Mouse (Mus musculus) liver, embryonic 15.5 days (tissue): ENCODE results near the gene 2810459M11Rik. TPM values are rescaled to one million over a fixed set of nuclear protein-coding genes. Genes with fewer than 3 reads are reported as not detected.
A peak's percentile ranks its signal among the peaks of the same experiment; 100 is the strongest.

ENCODE experiments used
- ATAC-seq: fragments of 200-750 bp; cut with Nextera tagmentation; 2 replicates; pipeline ENCODE4 v1.8.0; 2017; ENCODE audit warnings: moderate number of reproducible peaks, mild to moderate bottlenecking, moderate library complexity; ENCODE audit not compliant: insufficient read depth
- H3K27ac ChIP-seq: fragments of 300-500 bp; sonication (generic); replicated peaks from 2 replicates; pipeline ENCODE4 v1.5.1; 2015; ENCODE audit warnings: mild to moderate bottlenecking, inconsistent platforms
- H3K27me3 ChIP-seq: fragments of 300-500 bp; sonication (generic); 2 replicates; pipeline ENCODE4 v1.6.1; 2015; ENCODE audit warnings: mild to moderate bottlenecking, inconsistent platforms
- H3K36me3 ChIP-seq: fragments of 300-500 bp; sonication (generic); replicated peaks from 2 replicates; pipeline ENCODE4 v1.6.1; 2015; ENCODE audit warnings: moderate library complexity, mild to moderate bottlenecking, inconsistent platforms
- H3K4me1 ChIP-seq: fragments of 300-500 bp; sonication (generic); replicated peaks from 2 replicates; pipeline ENCODE4 v1.6.1; 2015; ENCODE audit warnings: inconsistent platforms
- H3K4me2 ChIP-seq: fragments of 300-500 bp; sonication (generic); 2 replicates; pipeline ENCODE4 v1.6.1; 2015; ENCODE audit warnings: moderate library complexity, mild to moderate bottlenecking, inconsistent platforms
- H3K4me3 ChIP-seq: fragments of 300-500 bp; sonication (generic); replicated peaks from 2 replicates; pipeline ENCODE4 v1.5.1; 2015; ENCODE audit warnings: mild to moderate bottlenecking, inconsistent platforms
- H3K9ac ChIP-seq: fragments of 300-500 bp; sonication (generic); 2 replicates; pipeline ENCODE4 v1.6.1; 2015; ENCODE audit warnings: moderate library complexity, mild to moderate bottlenecking, inconsistent platforms
- H3K9me3 ChIP-seq: fragments of 300-500 bp; sonication (generic); replicated peaks from 2 replicates; pipeline ENCODE4 v1.6.1; 2016; ENCODE audit warnings: inconsistent platforms
- WGBS: fragments of 180-500 bp; shearing (Covaris S2); methylation state at CpG from one replicate; pipeline ENCODE4 v1.1.7; 2015; ENCODE audit warnings: mixed read lengths; ENCODE audit not compliant: insufficient replicate concordance; 5-methylcytosine and 5-hydroxymethylcytosine counted together
- polyA plus RNA-seq: library from polyadenylated mRNA; unstranded; fragments of >200 nt; fragmentation: Nextera tagmentation; extraction: Ambion mirVana; gene quantifications from 2 replicates; pipeline ENCODE4 v1.2.1, GENCODE M21; 2015

Gene 2810459M11Rik
- polyA plus RNA-seq, 1 experiment from 2014 or later: 24.0 TPM

DNA sequence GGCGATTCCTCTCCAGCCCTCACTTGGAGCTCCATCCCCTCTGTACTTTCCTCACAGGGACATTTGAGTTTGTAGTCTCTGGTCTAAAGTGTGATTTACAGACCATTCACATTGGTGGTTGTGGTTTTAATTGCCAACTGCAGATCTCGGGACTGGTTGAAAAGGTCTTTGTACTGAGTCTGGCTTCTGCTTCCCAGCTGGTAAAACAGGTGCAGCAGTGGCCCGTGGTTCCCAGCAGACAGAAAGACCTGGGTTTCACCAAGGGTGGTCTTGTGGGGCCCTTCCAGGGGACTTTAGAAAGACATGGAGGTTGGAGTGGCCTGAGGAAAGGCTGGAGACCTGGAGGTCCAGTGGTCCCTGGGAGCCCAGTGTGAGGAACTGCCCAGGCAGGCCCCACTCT, 9.3 kb downstream of the 2810459M11Rik start:
- ATAC-seq: no peak
- Histone ChIP-seq H3K36me3 (no peaks in the 10 kb centered on the region), H3K4me2 (no peak overlapping the region), H3K27ac (peak overlapping the region; percentile 68), H3K9me3 (no peaks in the 10 kb centered on the region), H3K4me1 (peaks cover 20% of the 10 kb centered on the region), H3K27me3 (no peaks in the 10 kb centered on the region), H3K9ac (no peak overlapping the region), H3K4me3 (no peak overlapping the region)
- 36% methylated on average over 3 of the region's 3 CpGs for WGBS

DNA sequence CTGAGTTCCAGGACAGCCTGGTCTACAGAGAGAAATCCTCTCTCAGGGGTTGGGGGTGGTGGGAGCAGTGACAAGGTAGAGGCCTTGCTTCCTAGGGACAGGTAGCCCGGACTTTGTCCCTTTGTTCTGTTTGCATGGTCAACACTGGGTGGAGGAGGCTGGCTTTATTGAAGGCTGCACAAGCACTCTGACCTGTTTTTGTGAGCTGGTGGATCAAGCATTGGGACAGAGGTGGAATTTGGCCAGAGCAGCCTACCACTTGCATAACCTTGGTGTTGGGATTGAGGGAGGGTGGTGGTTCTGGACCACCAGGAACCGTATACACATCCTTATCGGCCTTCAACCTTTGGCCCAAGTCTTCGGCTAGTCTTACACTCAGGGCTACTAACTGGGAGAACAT, 10.6 kb downstream of the 2810459M11Rik start:
- 67% methylated on average over 4 of the region's 4 CpGs for whole genome bisulfite sequencing
- H3K27ac ChIP-seq: peak overlapping the region; percentile 82
- H3K9me3 ChIP-seq: no peaks in the 10 kb centered on the region
- H3K36me3 ChIP-seq: no peaks in the 10 kb centered on the region
- peak; percentile 81 for ATAC-seq
- no peaks in the 10 kb centered on the region for H3K27me3 ChIP-seq
- no peak overlapping the region; the same call in 1 of the 2 replicates for H3K4me2 ChIP-seq
- no peak overlapping the region for H3K9ac ChIP-seq
- H3K4me1 ChIP-seq: peaks cover 24% of the 10 kb centered on the region
- no peak overlapping the region for H3K4me3 ChIP-seq

DNA sequence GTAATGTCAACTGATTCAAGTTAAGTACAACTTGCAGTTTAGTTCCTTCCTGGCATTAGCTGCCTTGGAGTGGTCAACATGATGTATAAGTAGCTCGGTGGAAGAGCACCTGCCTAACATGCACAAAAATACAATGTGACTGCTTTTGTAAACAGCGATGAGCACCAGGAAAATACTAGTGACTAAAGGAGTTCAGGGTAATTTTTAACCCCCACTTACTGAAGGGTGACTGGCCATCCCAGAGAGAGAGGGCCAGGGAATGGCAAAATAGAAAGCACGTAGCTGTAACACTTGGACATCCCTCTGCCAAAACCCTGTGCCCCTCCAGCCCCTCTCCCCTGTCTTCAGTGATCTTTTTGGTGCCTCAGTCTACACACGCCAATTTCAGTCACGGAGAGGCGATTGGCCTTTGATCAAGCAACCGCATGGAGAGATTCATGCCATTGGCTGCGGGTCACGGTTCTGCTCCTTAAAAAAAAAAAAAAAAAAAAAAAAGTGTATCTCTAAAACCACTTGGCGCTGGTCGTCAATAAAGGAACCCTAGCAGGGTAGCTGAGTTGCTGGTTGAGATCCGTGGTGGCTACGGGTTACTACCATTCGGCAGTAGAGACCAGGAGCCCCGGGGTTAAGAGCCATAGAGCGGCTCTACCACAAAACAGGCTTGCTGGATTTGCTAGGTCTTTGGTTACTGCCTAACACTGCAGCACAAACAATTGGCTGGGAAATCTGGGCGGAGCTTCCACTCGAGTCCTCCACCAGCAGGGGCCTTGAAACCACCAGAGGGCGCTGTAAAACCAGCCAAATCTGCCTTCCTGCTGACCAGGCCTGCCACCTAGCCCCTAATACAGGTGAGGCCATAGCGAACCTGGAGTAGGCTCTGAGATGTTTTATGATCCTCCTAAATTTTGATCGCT, 13.4 kb downstream of the 2810459M11Rik start:
- Histone ChIP-seq H3K27me3 (no peaks in the 10 kb centered on the region), H3K27ac (peak overlapping the region; percentile 54; the same call in 1 of the 2 replicates), H3K9me3 (no peaks in the 10 kb centered on the region), H3K36me3 (no peaks in the 10 kb centered on the region; the same call in 1 of the 2 replicates), H3K4me3 (peak overlapping the region; percentile 43), H3K4me2 (peak overlapping the region; percentile 71), H3K4me1 (peaks cover 33% of the 10 kb centered on the region), H3K9ac (peak overlapping the region; percentile 40; the same call in 1 of the 2 replicates)
- WGBS: 9% methylated on average over 21 of the region's 21 CpGs
- peak; percentile 46 for ATAC-seq

DNA sequence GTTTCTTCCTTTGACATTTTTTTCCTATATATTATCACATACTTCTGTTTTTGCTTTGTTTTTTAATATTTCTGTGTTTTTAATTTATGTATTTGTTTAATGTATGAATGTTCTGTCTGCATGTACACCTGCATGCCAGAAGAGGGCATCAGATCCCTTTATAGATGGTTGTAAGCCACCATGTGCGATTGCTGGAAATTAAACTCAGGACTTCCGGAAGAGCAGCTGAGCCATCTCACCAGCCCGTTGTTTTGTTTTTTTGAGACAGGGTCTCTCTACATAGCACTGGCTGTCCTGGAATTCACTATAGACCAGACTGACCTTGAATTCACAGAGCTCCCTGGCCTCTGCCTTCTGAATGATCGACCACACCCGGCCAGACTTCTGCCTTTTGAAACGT, 16.9 kb downstream of the 2810459M11Rik start:
- WGBS: 76% methylated on average over 6 of the region's 6 CpGs
- H3K4me2 ChIP-seq: no peak overlapping the region
- no peaks in the 10 kb centered on the region for H3K27me3 ChIP-seq
- no peak overlapping the region for H3K4me3 ChIP-seq
- H3K9ac ChIP-seq: no peak overlapping the region
- ATAC-seq: no peak
- H3K27ac ChIP-seq: no peak overlapping the region
- H3K36me3 ChIP-seq: peaks cover 5% of the 10 kb centered on the region
- H3K4me1 ChIP-seq: peaks cover 44% of the 10 kb centered on the region
- no peaks in the 10 kb centered on the region for H3K9me3 ChIP-seq

DNA sequence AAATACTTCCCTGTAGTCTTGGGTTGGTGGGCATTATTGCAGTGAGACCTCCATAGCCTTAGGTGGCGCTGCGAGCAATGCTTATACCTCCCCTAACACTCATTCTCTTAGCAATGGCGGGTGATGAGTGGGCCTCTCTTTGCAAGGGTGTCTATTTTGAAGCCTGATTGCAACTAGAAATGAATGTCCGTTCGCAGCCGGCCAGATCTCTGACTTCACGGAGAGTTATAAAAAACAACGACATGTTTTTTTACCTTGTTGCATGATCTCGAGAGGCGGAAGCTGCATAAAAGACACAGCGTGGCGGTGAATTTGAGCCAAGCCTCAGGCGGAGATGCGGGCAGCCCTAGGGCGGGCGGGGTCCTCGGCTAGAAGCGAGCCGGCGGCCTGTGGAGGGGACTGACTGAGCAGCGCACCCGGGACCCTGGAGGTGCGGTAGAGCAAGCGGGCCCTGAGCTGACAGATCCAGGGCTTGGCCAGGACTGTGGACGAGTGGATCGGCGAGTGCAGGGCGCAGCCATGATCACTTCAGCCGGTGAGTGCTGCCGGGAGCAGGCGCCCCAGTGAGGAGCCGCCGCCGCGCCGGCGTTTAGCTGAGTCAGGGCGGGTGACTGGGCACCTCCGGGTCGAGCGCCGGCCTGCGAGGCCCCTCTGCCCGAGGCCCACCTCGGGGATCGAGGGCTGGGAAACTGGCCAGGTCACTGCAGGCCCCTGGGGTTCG, 18.8 kb downstream of the 2810459M11Rik start, which contains the start of gene Psmd1:
Psmd1 (plus strand) TSS at position 117 of the 721 bp plus-strand sequence.
- H3K4me1 ChIP-seq: peaks cover 43% of the 10 kb centered on the region
- ATAC-seq: peak; percentile 91
- H3K9ac ChIP-seq: peak within 1 kb of the TSS; percentile 97
- H3K4me3 ChIP-seq: peak within 1 kb of the TSS; percentile 98
- H3K4me2 ChIP-seq: peak within 1 kb of the TSS; percentile 74
- no peaks in the 10 kb centered on the region for H3K9me3 ChIP-seq
- WGBS: under 1% methylated on average over 47 of the region's 47 CpGs
- no peaks in the 10 kb centered on the region for H3K27me3 ChIP-seq
- peak within 1 kb of the TSS; percentile 89 for H3K27ac ChIP-seq
- H3K36me3 ChIP-seq: peaks cover 10% of the 10 kb centered on the region

DNA sequence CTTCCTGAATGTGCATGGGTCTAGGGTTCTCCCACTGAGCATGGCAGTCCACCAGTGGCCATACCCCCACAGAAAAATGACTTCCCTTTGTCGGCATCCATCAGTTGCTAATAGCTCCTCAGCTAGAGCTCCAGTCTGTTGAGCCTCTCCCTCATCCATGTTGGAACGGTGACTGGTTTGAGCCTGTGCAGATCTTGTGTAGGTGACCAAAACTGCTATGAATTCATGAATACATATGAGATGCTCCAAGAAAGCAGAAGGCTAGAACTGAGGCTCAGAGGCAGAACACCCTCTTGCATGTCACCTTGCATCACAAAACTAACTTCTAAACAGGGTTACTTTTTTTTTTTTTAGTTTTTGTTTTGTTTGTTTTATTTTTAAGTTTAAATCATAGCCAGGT, 30.9 kb downstream of the 2810459M11Rik start:
- no peaks in the 10 kb centered on the region for H3K4me1 ChIP-seq
- peaks cover 84% of the 10 kb centered on the region for H3K36me3 ChIP-seq
- no peaks in the 10 kb centered on the region for H3K27me3 ChIP-seq
- no peaks in the 10 kb centered on the region for H3K9me3 ChIP-seq
- WGBS: 93% methylated on average over 2 of the region's 2 CpGs
- H3K27ac ChIP-seq: no peak overlapping the region
- no peak overlapping the region for H3K4me2 ChIP-seq
- no peak for ATAC-seq
- no peak overlapping the region for H3K9ac ChIP-seq
- no peak overlapping the region for H3K4me3 ChIP-seq

DNA sequence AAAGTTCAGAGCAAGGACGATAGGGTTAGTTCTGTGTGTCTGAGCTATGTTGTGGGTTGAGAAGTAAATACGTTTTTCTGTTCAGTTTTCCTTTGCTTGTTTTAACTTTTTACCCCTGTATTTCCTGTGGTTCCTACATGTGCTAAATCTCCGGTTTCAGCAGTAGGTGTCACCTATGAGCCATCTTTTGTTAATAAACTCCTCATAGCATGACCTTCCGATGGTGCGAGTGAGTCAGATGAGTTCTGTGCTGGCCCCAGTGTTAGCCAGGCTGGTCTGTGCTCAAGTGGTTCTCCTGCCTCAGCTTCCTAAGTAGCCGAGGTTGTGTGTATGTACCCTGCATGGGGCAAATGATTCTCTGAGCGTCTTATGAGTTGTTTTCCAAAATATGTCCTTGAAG, 48.8 kb downstream of the 2810459M11Rik start:
- no peak overlapping the region for H3K9ac ChIP-seq
- H3K9me3 ChIP-seq: no peaks in the 10 kb centered on the region
- ATAC-seq: no peak
- 74% methylated on average over 7 of the region's 7 CpGs for WGBS
- peaks cover 81% of the 10 kb centered on the region for H3K36me3 ChIP-seq
- no peaks in the 10 kb centered on the region for H3K4me1 ChIP-seq
- no peak overlapping the region for H3K4me3 ChIP-seq
- no peak overlapping the region for H3K4me2 ChIP-seq
- no peaks in the 10 kb centered on the region for H3K27me3 ChIP-seq
- no peak overlapping the region for H3K27ac ChIP-seq

DNA sequence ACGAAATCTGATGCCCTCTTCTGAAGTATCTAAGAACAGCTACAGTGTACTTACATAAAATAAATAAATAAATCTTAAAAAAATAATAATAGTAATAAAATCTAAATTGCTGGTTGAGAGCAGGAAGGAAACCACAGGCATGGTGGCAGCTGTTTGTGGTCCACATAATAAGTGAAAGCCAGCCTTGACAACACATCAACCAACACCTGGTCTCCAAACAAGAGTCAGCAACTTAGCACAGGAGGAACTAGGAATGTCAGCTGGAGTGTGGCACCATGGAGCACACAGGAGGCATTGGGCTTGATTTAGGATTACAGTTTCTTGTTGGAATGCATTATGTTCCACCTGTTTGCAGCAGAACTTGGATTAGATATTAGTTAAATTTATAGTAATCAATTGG, 59.4 kb downstream of the 2810459M11Rik start:
- no peak for ATAC-seq
- WGBS: 94% methylated on average over 1 of the region's 1 CpGs
- no peaks in the 10 kb centered on the region for H3K9me3 ChIP-seq

More for the DNA sequence above, 59.4 kb downstream of the 2810459M11Rik start:
- Histone ChIP-seq H3K4me2 (no peak overlapping the region), H3K36me3 (peaks cover 26% of the 10 kb centered on the region), H3K9ac (no peak overlapping the region), H3K4me1 (no peaks in the 10 kb centered on the region), H3K4me3 (no peak overlapping the region), H3K27ac (no peak overlapping the region), H3K27me3 (no peaks in the 10 kb centered on the region)

Other genes with a start within 250 kb of the 2810459M11Rik start
- gene Itm2c, start 151.6 kb upstream of the 2810459M11Rik start, polyA plus RNA-seq: 48.9 and 59.6 TPM in 2 replicates
- gene 4933407L21Rik, start 117.4 kb upstream of the 2810459M11Rik start, polyA plus RNA-seq: not detected in 2 replicates
- gene Gpr55, start 84.9 kb upstream of the 2810459M11Rik start, polyA plus RNA-seq: 0.02 and 0.09 TPM in 2 replicates
- gene Spata3, start 29.0 kb upstream of the 2810459M11Rik start, polyA plus RNA-seq: 0.24 and 0.26 TPM in 2 replicates
- 88.6 and 90.5 TPM in 2 replicates for gene Psmd1, start 18.5 kb downstream of the 2810459M11Rik start, polyA plus RNA-seq
- 0.07 and 0.15 TPM in 2 replicates for gene Htr2b, start 66.1 kb downstream of the 2810459M11Rik start, polyA plus RNA-seq
- not detected in 2 replicates for gene Gm21972, start 87.8 kb downstream of the 2810459M11Rik start, polyA plus RNA-seq
- gene Armc9, start 108.9 kb downstream of the 2810459M11Rik start, polyA plus RNA-seq: 8.9 and 9.3 TPM in 2 replicates